Comparison of ENCODE assay signal across 10 mouse cellular contexts in the genomic region with DNA sequence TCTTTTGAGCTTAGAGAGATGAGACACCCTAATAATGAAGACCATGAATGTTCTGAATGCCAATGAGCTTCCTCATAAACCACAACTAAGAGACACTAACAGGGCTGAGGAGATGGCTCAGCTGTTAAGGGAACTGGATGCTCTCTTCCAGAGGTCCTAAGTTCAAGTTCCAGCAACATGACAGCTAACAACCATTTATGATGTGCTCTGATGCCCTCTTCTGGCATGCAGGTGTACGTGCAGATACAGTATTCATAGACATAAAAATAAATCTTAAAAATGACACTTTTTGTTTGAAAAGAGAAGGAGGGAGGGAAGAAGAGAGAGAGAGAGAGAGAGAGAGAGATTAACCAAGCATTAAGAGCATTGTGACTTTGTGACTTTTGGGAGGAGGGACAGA. TPM values are rescaled to one million over a fixed set of nuclear protein-coding genes. Genes with fewer than 3 reads are reported as not detected.
DNase-seq lines count a peak whose midpoint lies in the region; ATAC-seq and TF ChIP-seq lines count a peak whose summit lies in the region.
"Had no signal": no experiment of that assay in that cellular context is flagged by ENCODE, and none has a peak within 500 bp of the region (broad histone marks: within the 10 kb centered on the region; RNA-seq: fewer than 3 reads in every experiment).

No protein-coding gene starts in this region.

- 40% methylated on average over 1 of the region's 1 CpGs for WGBS in hindbrain, postnatal 0 days
- WGBS in hindbrain, embryonic 12.5 days: 21% methylated on average over 1 of the region's 1 CpGs
- 26% methylated on average over 1 of the region's 1 CpGs for WGBS in midbrain, embryonic 10.5 days
- WGBS in midbrain, embryonic 11.5 days: 16% methylated on average over 1 of the region's 1 CpGs
- WGBS in limb, embryonic 10.5 days: 18% methylated on average over 1 of the region's 1 CpGs

- H3K4me2 ChIP-seq in hindbrain, postnatal 0 days (ENCODE audit: low read depth, low read length): no peak overlapping the region
- no peak overlapping the region for H3K4me2 ChIP-seq in hindbrain, embryonic 12.5 days (replicated peaks)
- H3K4me2 ChIP-seq in midbrain, embryonic 11.5 days: no peak overlapping the region
- H3K4me2 ChIP-seq: kidney, embryonic 15.5 days had no signal

- intact Hi-C loops in left cerebral cortex, postnatal 14 days (cut with DNase I): loop anchor here (5.0 kb wide), 1 partner anchor 33 kb away; no protein-coding TSS in a partner anchor

- no peaks in the 10 kb centered on the region for H3K36me3 ChIP-seq in hindbrain, postnatal 0 days (ENCODE audit: insufficient read depth, low read length)
- peaks cover 3% of the 10 kb centered on the region; the same call in 1 of the 2 replicates for H3K36me3 ChIP-seq in hindbrain, embryonic 12.5 days
- peaks cover 56% of the 10 kb centered on the region for H3K36me3 ChIP-seq in midbrain, embryonic 10.5 days
- H3K36me3 ChIP-seq in midbrain, embryonic 11.5 days (ENCODE audit: control insufficient read depth, insufficient read depth, low read length): peaks cover 7% of the 10 kb centered on the region; the same call in 1 of the 2 replicates
- H3K36me3 ChIP-seq in limb, embryonic 10.5 days: peaks cover 38% of the 10 kb centered on the region
- H3K36me3 ChIP-seq: kidney, embryonic 15.5 days had no signal

- no peak overlapping the region for H3K4me3 ChIP-seq in hindbrain, postnatal 0 days (ENCODE audit: low read length)
- no peak overlapping the region for H3K4me3 ChIP-seq in hindbrain, embryonic 12.5 days
- no peak overlapping the region for H3K4me3 ChIP-seq in midbrain, embryonic 10.5 days
- no peak overlapping the region for H3K4me3 ChIP-seq in midbrain, embryonic 11.5 days (ENCODE audit: low read depth, low read length)
- no peak overlapping the region for H3K4me3 ChIP-seq in limb, embryonic 10.5 days
- H3K4me3 ChIP-seq: kidney, embryonic 15.5 days had no signal

- TF ChIP-seq CTCF in hindbrain, postnatal 0 days (IDR thresholded peaks at IDR 0.05; ENCODE audit: low read depth): peak; percentile 67

- H3K9me3 ChIP-seq in hindbrain, postnatal 0 days (ENCODE audit: low read length): no peaks in the 10 kb centered on the region
- no peaks in the 10 kb centered on the region for H3K9me3 ChIP-seq in hindbrain, embryonic 12.5 days (replicated peaks)
- no peaks in the 10 kb centered on the region for H3K9me3 ChIP-seq in midbrain, embryonic 10.5 days (replicated peaks)
- H3K9me3 ChIP-seq in midbrain, embryonic 11.5 days (ENCODE audit: control insufficient read depth, low read length): no peaks in the 10 kb centered on the region; the same call in 1 of the 2 replicates
- no peaks in the 10 kb centered on the region for H3K9me3 ChIP-seq in limb, embryonic 10.5 days (replicated peaks)
- H3K9me3 ChIP-seq: kidney, embryonic 15.5 days had no signal

- no peaks in the 10 kb centered on the region for H3K27me3 ChIP-seq in hindbrain, postnatal 0 days (ENCODE audit: insufficient read depth, low read length)
- H3K27me3 ChIP-seq in hindbrain, embryonic 12.5 days: no peaks in the 10 kb centered on the region
- no peaks in the 10 kb centered on the region for H3K27me3 ChIP-seq in midbrain, embryonic 10.5 days (ENCODE audit: low read depth, poor library complexity, severe bottlenecking)
- no peaks in the 10 kb centered on the region for H3K27me3 ChIP-seq in midbrain, embryonic 11.5 days (ENCODE audit: control insufficient read depth, insufficient read depth, low read length)
- no peaks in the 10 kb centered on the region for H3K27me3 ChIP-seq in limb, embryonic 10.5 days (ENCODE audit: low read depth, poor library complexity, severe bottlenecking)

- no peak overlapping the region for H3K27ac ChIP-seq in hindbrain, postnatal 0 days
- H3K27ac ChIP-seq in hindbrain, embryonic 12.5 days: no peak overlapping the region
- H3K27ac ChIP-seq in midbrain, embryonic 10.5 days (replicated peaks): peak overlapping the region; percentile 86
- H3K27ac ChIP-seq in midbrain, embryonic 11.5 days (ENCODE audit: low read depth, low read length): no peak overlapping the region; the same call in 1 of the 2 replicates
- peak overlapping the region; percentile 88 for H3K27ac ChIP-seq in limb, embryonic 10.5 days
- H3K27ac ChIP-seq: kidney, embryonic 15.5 days had no signal

- DNase-seq in hindbrain, postnatal 0 days (ENCODE audit: low spot score): no peak
- DNase-seq in midbrain, embryonic 10.5 days (ENCODE audit: low spot score): no peak
- no peak for DNase-seq in midbrain, embryonic 11.5 days (ENCODE audit: low spot score, missing footprints)
- peak; percentile 27 for DNase-seq in NIH3T3 (ENCODE audit: low read depth)
- DNase-seq in limb, embryonic 10.5 days (ENCODE audit: low spot score): no peak
- DNase-seq in gastrocnemius, postnatal 4 days (ENCODE audit: low spot score in 2 of 2): no peak
- DNase-seq in left cerebral cortex, postnatal 14 days (ENCODE audit: low spot score in 2 of 2): no peak

- H3K9ac ChIP-seq in hindbrain, postnatal 0 days (replicated peaks; ENCODE audit: low read length): no peak overlapping the region
- no peak overlapping the region for H3K9ac ChIP-seq in hindbrain, embryonic 12.5 days
- no peak overlapping the region for H3K9ac ChIP-seq in midbrain, embryonic 11.5 days (ENCODE audit: low read length)
- H3K9ac ChIP-seq: kidney, embryonic 15.5 days had no signal

- ATAC-seq in hindbrain, postnatal 0 days: no peak
- ATAC-seq in hindbrain, embryonic 12.5 days (ENCODE audit: low FRiP score): no peak
- no peak for ATAC-seq in midbrain, embryonic 11.5 days (ENCODE audit: low FRiP score)

- H3K4me1 ChIP-seq in hindbrain, postnatal 0 days (ENCODE audit: insufficient read depth, low read length): peaks cover 3% of the 10 kb centered on the region
- peaks cover 81% of the 10 kb centered on the region for H3K4me1 ChIP-seq in hindbrain, embryonic 12.5 days
- peaks cover 100% of the 10 kb centered on the region for H3K4me1 ChIP-seq in midbrain, embryonic 10.5 days
- H3K4me1 ChIP-seq in midbrain, embryonic 11.5 days (ENCODE audit: control insufficient read depth, insufficient read depth, low read length): peaks cover 68% of the 10 kb centered on the region
- peaks cover 96% of the 10 kb centered on the region for H3K4me1 ChIP-seq in limb, embryonic 10.5 days

RNA-seq across cellular contexts. Expression of gene Igdcc3, which starts 23.9 kb away (rescaled TPM):
- 2.3 and 6.3 TPM in 2 replicates for total RNA-seq in hindbrain, postnatal 0 days (2014; rRNA removed)
- 5.2 and 6.2 TPM in 2 replicates for polyA plus RNA-seq in hindbrain, postnatal 0 days (2015; fragmentation: Nextera tagmentation; extraction: Ambion mirVana)
- 30.9 and 34.4 TPM in 2 replicates for polyA plus RNA-seq in hindbrain, embryonic 12.5 days (2016; fragmentation: Nextera tagmentation; extraction: Ambion mirVana)
- 334 and 450 TPM in 2 replicates for polyA plus RNA-seq in midbrain, embryonic 10.5 days (2016; fragmentation: Nextera tagmentation; extraction: Ambion mirVana)
- polyA plus RNA-seq in midbrain, embryonic 11.5 days (2014; fragmentation: Nextera tagmentation; extraction: Ambion mirVana): 115 and 145 TPM in 2 replicates
- polyA plus RNA-seq in limb, embryonic 10.5 days (2016; fragmentation: Nextera tagmentation; extraction: Ambion mirVana): 230 and 420 TPM in 2 replicates
- total RNA-seq in gastrocnemius, postnatal 4 days (2021): under 1 TPM; 0.88 to 0.91 TPM
- 1 to 10 TPM; 2.8 to 3.8 TPM for total RNA-seq in left cerebral cortex, postnatal 14 days (2021)
- total RNA-seq: megakaryocyte, adult 5-6 weeks had no signal

RNA-seq across cellular contexts. Expression of gene Parp16, which starts 30.3 kb away (rescaled TPM):
- 2.6 and 6.7 TPM in 2 replicates for total RNA-seq in hindbrain, postnatal 0 days (2014; rRNA removed)
- polyA plus RNA-seq in hindbrain, postnatal 0 days (2015; fragmentation: Nextera tagmentation; extraction: Ambion mirVana): 5.9 and 6.3 TPM in 2 replicates
- polyA plus RNA-seq in hindbrain, embryonic 12.5 days (2016; fragmentation: Nextera tagmentation; extraction: Ambion mirVana): 5.8 and 6.4 TPM in 2 replicates
- 7.2 and 7.9 TPM in 2 replicates for polyA plus RNA-seq in midbrain, embryonic 10.5 days (2016; fragmentation: Nextera tagmentation; extraction: Ambion mirVana)
- 5.2 and 6.4 TPM in 2 replicates for polyA plus RNA-seq in midbrain, embryonic 11.5 days (2014; fragmentation: Nextera tagmentation; extraction: Ambion mirVana)
- polyA plus RNA-seq in limb, embryonic 10.5 days (2016; fragmentation: Nextera tagmentation; extraction: Ambion mirVana): 8.7 and 9.0 TPM in 2 replicates
- 1 to 10 TPM; 8.3 to 9.1 TPM for total RNA-seq in gastrocnemius, postnatal 4 days (2021)
- total RNA-seq in left cerebral cortex, postnatal 14 days (2021): 1 to 10 TPM; 3.1 to 3.9 TPM

Comparison
In these comparisons a context has a peak if more than half of its experiments do, and no peak if none do; other contexts are left out.
1. H3K27ac ChIP-seq: peak in midbrain, embryonic 10.5 days (single experiment) and limb, embryonic 10.5 days (single experiment); none in hindbrain, postnatal 0 days (single experiment), hindbrain, embryonic 12.5 days (single experiment) and midbrain, embryonic 11.5 days (single experiment).